Mouse (Mus musculus) spleen, adult 2 months (tissue): ENCODE results near the gene Rad54l2. TPM values are rescaled to one million over a fixed set of nuclear protein-coding genes. Genes with fewer than 3 reads are reported as not detected.

Experiments used
- DNase-seq, 2 experiments: peaks; one replicate each; pipeline versions ENCODE4 v3.0.0 to v3.0.0-alpha.2; 2012 to 2021; ENCODE audit warnings: low spot score in 2 of 2, low read depth in 1 of 2
- H3K27ac ChIP-seq: fragments of 200-500 bp; 2 replicates; pipeline ENCODE4 v1.5.1; 2012; ENCODE audit warnings: low read length, inconsistent platforms; ENCODE audit not compliant: insufficient read depth
- H3K27me3 ChIP-seq: fragments of 200-500 bp; 2 replicates; pipeline ENCODE4 v1.6.1; 2012; ENCODE audit warnings: mild to moderate bottlenecking, moderate library complexity, low read length, inconsistent platforms; ENCODE audit not compliant: control insufficient read depth, insufficient read depth
- H3K36me3 ChIP-seq: fragments of 200-500 bp; 2 replicates; pipeline ENCODE4 v1.6.1; 2012; ENCODE audit warnings: mild to moderate bottlenecking, low read length, inconsistent platforms; ENCODE audit not compliant: control insufficient read depth, insufficient read depth
- H3K4me1 ChIP-seq: fragments of 200-500 bp; 2 replicates; pipeline ENCODE4 v1.6.1; 2011; ENCODE audit warnings: inconsistent platforms; ENCODE audit not compliant: control insufficient read depth, insufficient read depth, insufficient read length
- H3K4me3 ChIP-seq: fragments of 200-500 bp; 2 replicates; pipeline ENCODE4 v1.5.1; 2011; ENCODE audit warnings: mild to moderate bottlenecking, inconsistent platforms; ENCODE audit not compliant: insufficient read depth, insufficient read length; ENCODE audit errors: extremely low read depth
- CTCF ChIP-seq: fragments of 200-500 bp; IDR thresholded peaks from 2 replicates; pipeline ENCODE4 v1.5.1; 2011; ENCODE audit warnings: mild to moderate bottlenecking, inconsistent platforms; ENCODE audit not compliant: insufficient read depth, insufficient read length, insufficient replicate concordance; ENCODE audit errors: extremely low read depth
- POLR2A ChIP-seq: fragments of 200-500 bp; IDR thresholded peaks from 2 replicates; pipeline ENCODE4 v1.6.1; 2011; ENCODE audit warnings: low read depth, low read length, inconsistent platforms
- WGBS: fragments of 180-500 bp; shearing (Covaris S2); methylation state at CpG from one replicate; pipeline ENCODE4 v1.1.7; 2018; 5-methylcytosine and 5-hydroxymethylcytosine counted together
- polyA plus RNA-seq: library from polyadenylated mRNA; depleted of rRNA; stranded (reverse); fragments of >200 nt; gene quantifications from 2 replicates; pipeline ENCODE4 v1.2.3, GENCODE M21; 2012

The Rad54l2 gene
- polyA plus RNA-seq, 1 experiment: 22.9 TPM

DNA sequence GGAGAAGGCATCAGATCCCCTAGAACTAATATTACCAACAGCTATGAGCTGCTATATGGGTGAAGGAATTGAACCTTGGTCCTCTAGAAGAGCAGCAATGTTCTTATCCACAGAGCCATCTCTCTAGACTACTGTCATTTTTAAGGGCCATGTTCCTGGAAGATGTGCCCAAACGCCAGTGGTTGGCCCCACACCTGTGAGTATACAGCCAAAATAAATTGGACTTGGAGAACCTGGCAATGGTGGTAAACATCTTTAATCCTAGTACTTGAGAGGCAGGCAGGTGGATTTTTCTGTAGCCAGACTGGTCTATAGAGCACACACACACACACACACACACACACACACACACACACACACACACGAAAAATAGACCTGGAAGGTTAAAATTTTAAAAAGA lies 59.6 kb downstream of the Rad54l2 start:
- H3K27ac ChIP-seq: no peak overlapping the region
- H3K27me3 ChIP-seq: no peaks in the 10 kb centered on the region
- H3K36me3 ChIP-seq: no peaks in the 10 kb centered on the region
- H3K4me3 ChIP-seq: no peak overlapping the region
- H3K4me1 ChIP-seq: no peaks in the 10 kb centered on the region
- WGBS: 78% methylated on average over 2 of the region's 2 CpGs
- DNase-seq: no peak
- TF ChIP-seq CTCF (no peak), POLR2A (no peak)

DNA sequence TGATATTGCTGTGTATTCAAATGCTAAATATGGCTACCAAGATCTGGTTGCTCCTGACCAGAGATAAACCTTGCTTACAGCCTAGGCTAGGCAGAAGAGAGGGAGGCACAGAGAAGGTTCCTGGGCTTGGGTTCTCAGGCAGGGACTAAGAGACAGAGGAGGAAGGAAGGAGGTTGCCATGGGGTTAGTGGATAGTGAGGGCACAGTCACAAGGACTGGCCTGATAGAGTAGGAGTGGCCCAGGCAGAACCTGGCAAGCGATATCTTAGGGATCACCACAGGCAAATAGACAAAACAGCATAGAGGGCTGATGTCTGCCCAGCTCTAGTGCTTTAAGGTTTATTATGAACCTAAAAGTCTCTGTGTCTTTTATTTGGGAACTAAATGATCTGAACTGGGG lies 62.1 kb downstream of the Rad54l2 start:
- Histone ChIP-seq H3K4me3 (no peak overlapping the region), H3K4me1 (no peaks in the 10 kb centered on the region), H3K27ac (no peak overlapping the region), H3K36me3 (peaks cover 1% of the 10 kb centered on the region; the same call in 1 of the 2 replicates), H3K27me3 (no peaks in the 10 kb centered on the region)
- DNase-seq: no peak
- TF ChIP-seq POLR2A: no peak
- TF ChIP-seq CTCF: no peak
- WGBS: 84% methylated on average over 1 of the region's 1 CpGs

DNA sequence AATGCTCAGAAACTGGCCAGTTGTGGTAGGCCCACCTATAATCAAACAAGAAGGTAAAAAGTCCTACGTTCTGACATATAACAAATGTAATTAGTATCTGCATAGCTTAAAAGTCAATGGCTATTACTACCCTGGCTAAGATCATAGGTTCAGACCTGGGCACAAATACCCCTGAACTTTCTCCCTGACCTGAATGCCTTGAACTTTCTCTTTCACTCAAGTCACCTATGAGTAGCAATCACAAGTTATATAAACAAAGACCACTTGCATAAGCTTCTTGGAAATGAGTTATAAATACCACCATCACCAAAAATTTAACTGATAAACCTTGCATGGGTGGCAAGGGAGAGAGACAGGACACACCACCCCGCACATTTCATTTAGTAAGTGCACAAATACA lies 63.6 kb downstream of the Rad54l2 start:
- no peak for DNase-seq
- Histone ChIP-seq H3K27ac (no peak overlapping the region), H3K4me1 (no peaks in the 10 kb centered on the region), H3K27me3 (no peaks in the 10 kb centered on the region), H3K36me3 (peaks cover 4% of the 10 kb centered on the region), H3K4me3 (no peak overlapping the region)
- WGBS: 90% methylated on average over 2 of the region's 2 CpGs
- TF ChIP-seq CTCF (no peak), POLR2A (no peak)

DNA sequence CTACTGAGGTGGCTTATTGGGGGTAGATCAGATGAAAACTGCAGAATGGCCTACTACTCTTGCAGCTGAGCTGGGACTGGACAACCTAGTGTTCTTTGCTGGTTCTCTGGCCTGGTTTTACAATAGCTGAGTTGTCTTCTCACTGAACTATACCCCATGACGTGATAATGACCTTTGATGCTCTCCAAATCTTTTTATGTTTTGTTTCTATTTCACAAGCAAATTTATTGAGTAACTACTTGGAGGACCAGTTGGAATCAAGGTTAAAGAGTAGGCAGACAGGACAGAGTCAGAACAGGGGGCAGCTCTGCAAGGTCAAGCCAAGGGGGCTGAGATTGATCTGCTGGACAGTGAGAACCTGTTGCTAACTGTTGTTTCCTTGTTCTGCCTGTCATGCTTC lies 64.1 kb downstream of the Rad54l2 start:
- H3K27me3 ChIP-seq: no peaks in the 10 kb centered on the region
- H3K36me3 ChIP-seq: peaks cover 7% of the 10 kb centered on the region
- no peak for TF ChIP-seq POLR2A
- no peak for TF ChIP-seq CTCF
- no peak overlapping the region for H3K4me3 ChIP-seq
- H3K27ac ChIP-seq: no peak overlapping the region
- H3K4me1 ChIP-seq: no peaks in the 10 kb centered on the region
- DNase-seq: no peak
- WGBS: 90% methylated on average over 1 of the region's 1 CpGs

DNA sequence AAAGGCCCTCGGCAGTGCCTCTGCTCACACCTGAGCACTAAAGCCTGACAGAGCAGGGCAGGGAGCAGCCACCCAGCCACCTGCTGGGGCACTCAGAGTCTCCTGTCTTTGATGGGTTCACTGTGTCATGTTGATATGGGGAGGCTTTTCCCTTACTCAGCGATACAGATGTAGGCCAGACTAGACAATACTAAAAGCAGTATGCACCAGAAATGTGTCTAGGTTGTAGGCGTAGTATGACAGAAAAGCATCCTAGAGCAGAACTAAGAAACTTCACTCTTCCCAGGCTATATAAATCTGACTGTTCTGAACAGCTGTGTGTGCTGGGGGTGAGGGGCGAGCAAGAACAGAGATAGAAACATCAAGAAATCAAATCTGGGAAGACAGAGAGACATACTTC lies 72.3 kb downstream of the Rad54l2 start:
- no peak for DNase-seq
- Histone ChIP-seq H3K27me3 (no peaks in the 10 kb centered on the region), H3K27ac (no peak overlapping the region), H3K36me3 (peaks cover 30% of the 10 kb centered on the region), H3K4me3 (no peak overlapping the region), H3K4me1 (no peaks in the 10 kb centered on the region)
- WGBS: 97% methylated on average over 4 of the region's 4 CpGs
- TF ChIP-seq CTCF (no peak), POLR2A (no peak)

DNA sequence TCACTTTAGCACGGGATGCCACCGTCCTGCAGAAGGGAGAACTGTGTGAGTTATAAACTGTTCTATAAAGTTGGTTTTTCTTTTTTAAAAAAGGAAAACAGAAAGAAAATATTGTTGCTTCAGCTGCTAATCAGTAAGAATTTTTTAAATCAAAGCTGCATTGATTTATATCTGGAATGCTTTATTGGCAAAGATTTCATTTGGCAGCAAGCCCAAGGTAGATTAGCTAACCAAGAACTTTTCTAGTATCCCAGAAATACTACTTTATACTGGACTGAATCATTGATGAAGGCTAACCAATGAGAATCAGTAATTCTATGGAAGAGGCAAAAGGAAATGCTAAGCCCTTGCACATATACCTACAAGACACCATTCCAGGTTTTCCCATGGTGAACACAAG lies 72.8 kb downstream of the Rad54l2 start:
- 94% methylated on average over 2 of the region's 2 CpGs for WGBS
- H3K27me3 ChIP-seq: no peaks in the 10 kb centered on the region
- peaks cover 33% of the 10 kb centered on the region for H3K36me3 ChIP-seq
- no peaks in the 10 kb centered on the region for H3K4me1 ChIP-seq
- no peak overlapping the region for H3K27ac ChIP-seq
- no peak for DNase-seq
- TF ChIP-seq POLR2A (no peak), CTCF (no peak)
- H3K4me3 ChIP-seq: no peak overlapping the region

DNA sequence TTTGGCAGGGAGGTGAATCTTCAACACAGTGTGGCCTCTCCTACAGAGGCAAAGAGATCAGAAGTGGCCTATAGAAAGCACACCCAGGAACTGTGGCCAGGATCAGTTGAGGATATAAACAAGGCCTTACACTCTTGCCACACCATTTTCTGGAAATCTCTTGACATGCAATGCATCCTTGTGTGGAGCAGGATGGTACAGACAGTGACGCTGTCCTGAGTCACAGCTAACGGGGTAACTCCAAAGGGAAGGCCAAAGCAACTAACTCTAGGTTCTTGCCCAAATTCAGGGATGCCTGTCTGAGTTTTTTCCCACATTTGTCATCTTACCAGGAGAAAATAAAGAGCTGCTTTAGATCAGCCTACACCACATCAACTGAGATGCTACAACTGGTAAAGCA lies 76.5 kb downstream of the Rad54l2 start:
- Histone ChIP-seq H3K27me3 (no peaks in the 10 kb centered on the region), H3K4me3 (no peak overlapping the region), H3K27ac (no peak overlapping the region), H3K36me3 (peaks cover 30% of the 10 kb centered on the region), H3K4me1 (no peaks in the 10 kb centered on the region)
- no peak for TF ChIP-seq POLR2A
- WGBS: 97% methylated on average over 2 of the region's 2 CpGs
- DNase-seq: no peak
